Mouse (Mus musculus): Measurements from ENCODE around the gene Mylk. TPM values are rescaled to one million over a fixed set of nuclear protein-coding genes. Genes with fewer than 3 reads are reported as not detected.

Gene Mylk
- polyA plus RNA-seq, 1 experiment = not detected

DNA sequence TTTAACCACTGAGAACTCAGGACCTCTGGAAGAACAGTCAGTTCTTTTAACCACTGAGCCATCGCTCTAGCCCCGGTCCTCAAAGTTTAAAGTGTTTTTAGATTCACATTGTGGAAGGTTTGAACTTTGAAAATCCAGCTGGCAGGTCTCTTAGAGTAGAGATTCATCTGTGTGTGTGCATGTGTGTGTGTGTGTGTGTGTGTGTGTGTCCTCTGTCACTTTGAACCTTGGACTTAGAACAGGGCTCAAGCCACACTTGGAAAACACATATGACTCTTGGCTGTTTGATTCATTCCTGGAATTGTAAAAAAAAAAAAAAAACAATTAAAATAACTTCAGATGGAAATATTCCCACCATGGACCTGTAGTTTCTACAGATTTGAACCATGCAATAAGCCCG lies 149.0 kb downstream of the Mylk start:
- no peaks in the 10 kb centered on the region for H3K4me1 ChIP-seq (ENCODE audit: control insufficient read depth)
- no peaks in the 10 kb centered on the region for H3K27me3 ChIP-seq (ENCODE audit: control insufficient read depth)
- no peaks in the 10 kb centered on the region for H3K9me3 ChIP-seq (ENCODE audit: control insufficient read depth, low read length)
- TF ChIP-seq TAL1 (IDR thresholded peaks at IDR 0.05; ENCODE audit: low read length) = no peak
- no peak for TF ChIP-seq GATA1 (IDR thresholded peaks at IDR 0.05; ENCODE audit: low read length)
- no peaks in the 10 kb centered on the region for H3K36me3 ChIP-seq (ENCODE audit: control insufficient read depth)
- H3K4me3 ChIP-seq (replicated peaks) = no peak overlapping the region

DNA sequence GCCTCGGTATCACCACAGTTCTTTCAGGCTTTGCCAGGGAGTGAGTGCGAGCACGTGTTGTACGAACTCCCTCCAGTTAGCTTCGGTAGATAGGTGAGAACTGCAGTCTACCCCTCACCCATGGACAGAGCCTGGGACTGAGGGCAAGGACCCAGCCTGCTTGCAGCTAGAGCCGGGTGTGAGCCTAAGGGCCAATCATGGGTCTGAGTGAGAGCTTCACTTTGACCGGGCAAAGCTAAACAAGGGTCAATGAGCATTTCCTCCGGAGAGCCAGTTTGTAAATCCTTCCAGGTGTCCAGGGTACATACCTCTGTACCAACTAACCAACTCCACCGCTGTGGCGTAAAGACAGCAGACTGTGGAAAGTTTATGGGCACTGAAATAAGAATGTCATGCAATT lies 150.9 kb downstream of the Mylk start:
- H3K9me3 ChIP-seq (ENCODE audit: control insufficient read depth, low read length) = no peaks in the 10 kb centered on the region
- TF ChIP-seq TAL1 (IDR thresholded peaks at IDR 0.05; ENCODE audit: low read length) (no peak), GATA1 (IDR thresholded peaks at IDR 0.05; ENCODE audit: low read length) (no peak)
- H3K27me3 ChIP-seq (ENCODE audit: control insufficient read depth) = no peaks in the 10 kb centered on the region
- H3K36me3 ChIP-seq (ENCODE audit: control insufficient read depth) = no peaks in the 10 kb centered on the region
- no peak overlapping the region for H3K4me3 ChIP-seq (replicated peaks)
- no peaks in the 10 kb centered on the region for H3K4me1 ChIP-seq (ENCODE audit: control insufficient read depth)

DNA sequence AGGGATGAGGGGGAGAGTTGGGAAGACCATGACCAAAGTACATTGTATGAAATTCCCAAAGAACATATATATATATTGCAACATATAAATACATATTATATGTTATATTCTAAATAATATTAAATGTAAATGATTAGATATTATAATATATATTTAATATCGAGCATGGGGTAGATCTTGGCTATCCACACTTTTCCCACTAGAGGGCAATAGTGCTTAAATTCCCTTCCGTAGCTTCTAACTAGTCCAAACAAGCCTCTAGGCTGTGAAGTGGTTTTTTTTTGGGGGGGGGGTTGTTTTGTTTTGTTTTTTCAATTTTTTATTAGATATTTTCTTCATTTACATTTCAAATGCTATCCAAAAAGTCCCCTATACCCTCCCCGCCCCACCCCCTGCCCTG lies 152.0 kb downstream of the Mylk start:
- Histone ChIP-seq H3K9me3 (ENCODE audit: control insufficient read depth, low read length) (no peaks in the 10 kb centered on the region), H3K4me3 (replicated peaks) (no peak overlapping the region), H3K4me1 (ENCODE audit: control insufficient read depth) (no peaks in the 10 kb centered on the region), H3K27me3 (ENCODE audit: control insufficient read depth) (no peaks in the 10 kb centered on the region), H3K36me3 (ENCODE audit: control insufficient read depth) (no peaks in the 10 kb centered on the region)
- TF ChIP-seq TAL1 (IDR thresholded peaks at IDR 0.05; ENCODE audit: low read length) (no peak), GATA1 (IDR thresholded peaks at IDR 0.05; ENCODE audit: low read length) (no peak)

DNA sequence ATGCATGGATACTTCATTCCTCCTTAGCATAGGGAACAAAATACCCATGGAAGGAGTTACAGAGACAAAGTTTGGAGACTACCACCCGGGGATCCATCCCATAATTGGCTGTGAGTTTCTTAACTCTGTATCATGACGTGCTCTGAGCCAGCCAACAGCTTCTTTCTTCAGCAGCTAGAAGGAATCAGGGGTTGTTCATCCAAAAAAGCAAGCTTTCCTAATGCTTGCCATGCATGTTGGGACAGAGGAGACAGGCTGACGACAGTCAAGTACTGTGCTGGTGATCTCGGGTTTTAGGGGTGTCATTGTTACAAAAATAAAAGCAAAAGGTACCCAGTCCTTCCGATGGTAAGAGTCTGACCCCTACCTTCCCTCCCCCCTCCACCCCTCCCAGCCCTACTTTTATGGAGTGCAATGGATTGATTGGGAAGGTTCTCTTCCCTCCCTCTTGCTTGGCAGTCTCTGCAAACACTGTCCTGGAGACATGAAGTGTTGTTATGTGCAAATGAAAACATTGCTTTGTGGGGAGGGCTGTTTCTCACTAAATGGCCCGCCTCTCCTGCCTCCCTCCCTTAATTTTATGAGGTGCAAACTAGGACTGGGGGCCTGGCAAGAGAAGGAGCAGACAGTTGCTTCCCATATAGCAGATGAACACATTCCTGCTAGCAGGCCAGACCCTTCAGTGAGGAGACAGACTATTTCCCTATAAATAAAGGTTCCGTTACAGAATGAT lies 153.2 kb downstream of the Mylk start:
- no peaks in the 10 kb centered on the region for H3K9me3 ChIP-seq (ENCODE audit: control insufficient read depth, low read length)
- TF ChIP-seq TAL1 (IDR thresholded peaks at IDR 0.05; ENCODE audit: low read length) (no peak), GATA1 (IDR thresholded peaks at IDR 0.05; ENCODE audit: low read length) (no peak)
- no peaks in the 10 kb centered on the region for H3K36me3 ChIP-seq (ENCODE audit: control insufficient read depth)
- H3K4me3 ChIP-seq (replicated peaks) = no peak overlapping the region
- no peaks in the 10 kb centered on the region for H3K27me3 ChIP-seq (ENCODE audit: control insufficient read depth)
- no peaks in the 10 kb centered on the region for H3K4me1 ChIP-seq (ENCODE audit: control insufficient read depth)

DNA sequence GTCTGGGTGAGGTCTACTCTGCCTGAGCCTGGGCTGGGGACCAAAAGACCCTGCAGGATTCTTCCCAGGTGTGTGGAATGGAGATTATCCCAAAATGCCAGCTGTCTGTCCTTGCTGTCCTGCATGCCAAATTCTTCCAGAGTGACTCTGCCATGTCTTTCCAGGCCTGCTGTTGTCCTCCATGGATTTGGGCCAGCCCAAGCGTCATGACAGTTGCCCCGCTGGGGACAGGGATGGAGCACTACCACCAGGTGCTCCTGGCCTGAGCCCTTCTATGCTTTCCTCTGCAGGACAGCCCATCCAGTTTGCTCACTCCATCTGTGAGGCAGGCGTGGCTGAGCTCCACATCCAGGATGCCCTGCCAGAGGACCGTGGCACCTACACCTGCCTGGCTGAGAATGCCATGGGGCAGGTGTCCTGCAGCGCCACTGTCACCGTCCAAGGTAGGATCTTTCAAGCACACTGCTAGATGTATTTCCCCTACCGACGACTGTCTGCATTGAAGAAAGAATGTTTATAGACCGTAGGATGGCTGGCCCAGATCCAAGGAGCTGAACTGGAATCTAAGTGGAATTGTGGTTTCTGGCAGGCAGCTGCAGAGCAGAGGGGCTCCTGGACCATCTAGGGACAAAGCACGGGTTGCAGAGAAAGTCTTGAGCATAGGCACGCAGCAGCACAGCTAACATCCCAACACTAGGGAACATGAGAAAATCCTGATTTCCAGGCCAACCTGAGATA lies 154.2 kb downstream of the Mylk start:
- no peaks in the 10 kb centered on the region for H3K27me3 ChIP-seq (ENCODE audit: control insufficient read depth)
- TF ChIP-seq GATA1 (IDR thresholded peaks at IDR 0.05; ENCODE audit: low read length) (no peak), TAL1 (IDR thresholded peaks at IDR 0.05; ENCODE audit: low read length) (no peak)
- no peaks in the 10 kb centered on the region for H3K36me3 ChIP-seq (ENCODE audit: control insufficient read depth)
- no peak overlapping the region for H3K4me3 ChIP-seq (replicated peaks)
- no peaks in the 10 kb centered on the region for H3K4me1 ChIP-seq (ENCODE audit: control insufficient read depth)
- no peaks in the 10 kb centered on the region for H3K9me3 ChIP-seq (ENCODE audit: control insufficient read depth, low read length)

DNA sequence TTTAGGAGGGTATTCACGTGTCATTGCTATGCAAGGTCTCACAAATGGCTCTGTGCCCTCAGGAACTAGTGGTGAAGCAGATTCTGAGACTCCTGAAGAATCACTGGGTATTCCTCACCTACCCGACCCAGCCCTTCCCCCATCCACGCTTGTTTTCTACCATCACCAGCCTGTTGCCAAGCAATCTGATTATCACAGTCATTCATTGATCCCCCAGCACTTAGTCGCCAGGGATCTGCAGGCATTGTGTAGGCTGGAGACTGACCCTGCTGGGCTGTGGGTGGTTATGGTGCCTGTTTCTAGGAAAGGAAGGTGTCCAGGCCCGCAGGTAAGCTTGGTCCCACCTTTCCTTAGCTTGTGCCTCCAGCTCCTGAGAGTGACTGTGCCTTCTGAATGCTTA lies 155.0 kb downstream of the Mylk start:
- Histone ChIP-seq H3K9me3 (ENCODE audit: control insufficient read depth, low read length) (no peaks in the 10 kb centered on the region), H3K27me3 (ENCODE audit: control insufficient read depth) (no peaks in the 10 kb centered on the region), H3K4me1 (ENCODE audit: control insufficient read depth) (no peaks in the 10 kb centered on the region), H3K36me3 (ENCODE audit: control insufficient read depth) (no peaks in the 10 kb centered on the region), H3K4me3 (replicated peaks) (no peak overlapping the region)
- no peak for TF ChIP-seq TAL1 (IDR thresholded peaks at IDR 0.05; ENCODE audit: low read length)
- no peak for TF ChIP-seq GATA1 (IDR thresholded peaks at IDR 0.05; ENCODE audit: low read length)

DNA sequence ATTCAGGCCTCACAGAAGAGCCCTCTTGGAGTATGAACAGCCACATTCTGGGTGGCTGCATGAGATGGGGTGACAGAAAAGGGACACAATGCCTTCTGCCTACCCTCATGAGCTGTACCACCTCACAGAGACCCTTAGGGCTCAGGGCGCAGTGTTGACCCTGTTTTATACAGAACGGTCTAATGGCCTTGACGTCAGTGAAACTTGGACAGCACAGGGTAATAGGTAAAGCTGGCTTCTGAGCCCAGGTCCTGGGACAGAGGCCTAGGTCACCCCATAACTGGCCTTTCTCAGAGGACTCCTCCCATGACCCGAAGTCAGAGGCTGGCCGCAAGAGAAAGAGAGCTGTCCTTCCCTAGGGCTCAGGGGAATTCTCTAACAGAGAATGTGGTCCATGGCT lies 155.5 kb downstream of the Mylk start:
- no peaks in the 10 kb centered on the region for H3K4me1 ChIP-seq (ENCODE audit: control insufficient read depth)
- H3K9me3 ChIP-seq (ENCODE audit: control insufficient read depth, low read length) = no peaks in the 10 kb centered on the region
- no peak overlapping the region for H3K4me3 ChIP-seq (replicated peaks)
- H3K36me3 ChIP-seq (ENCODE audit: control insufficient read depth) = no peaks in the 10 kb centered on the region
- no peaks in the 10 kb centered on the region for H3K27me3 ChIP-seq (ENCODE audit: control insufficient read depth)
- no peak for TF ChIP-seq TAL1 (IDR thresholded peaks at IDR 0.05; ENCODE audit: low read length)
- no peak for TF ChIP-seq GATA1 (IDR thresholded peaks at IDR 0.05; ENCODE audit: low read length)

DNA sequence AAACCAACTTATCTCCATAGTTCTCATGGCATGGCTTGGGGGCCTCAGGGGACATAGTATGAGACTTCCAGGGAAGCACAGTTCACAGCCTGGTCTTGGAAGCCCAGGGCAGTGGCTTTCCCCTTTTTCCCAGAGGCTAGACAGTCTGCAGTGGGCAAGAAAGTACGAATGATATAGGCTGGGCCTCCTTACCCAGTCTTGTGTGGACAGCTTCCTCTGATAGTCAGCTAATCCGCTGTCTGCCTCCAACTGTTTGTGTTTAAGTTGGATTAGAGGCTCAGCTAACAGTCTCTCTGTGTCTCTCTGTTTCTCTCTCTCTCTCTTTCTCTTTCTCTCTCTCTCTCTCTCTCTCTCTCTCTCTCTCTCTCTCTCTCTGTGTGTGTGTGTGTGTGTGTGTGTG lies 156.0 kb downstream of the Mylk start:
- no peaks in the 10 kb centered on the region for H3K4me1 ChIP-seq (ENCODE audit: control insufficient read depth)
- no peak overlapping the region for H3K4me3 ChIP-seq (replicated peaks)
- H3K9me3 ChIP-seq (ENCODE audit: control insufficient read depth, low read length) = no peaks in the 10 kb centered on the region
- no peaks in the 10 kb centered on the region for H3K36me3 ChIP-seq (ENCODE audit: control insufficient read depth)
- no peaks in the 10 kb centered on the region for H3K27me3 ChIP-seq (ENCODE audit: control insufficient read depth)
- TF ChIP-seq GATA1 (IDR thresholded peaks at IDR 0.05; ENCODE audit: low read length) (no peak), TAL1 (IDR thresholded peaks at IDR 0.05; ENCODE audit: low read length) (no peak)

DNA sequence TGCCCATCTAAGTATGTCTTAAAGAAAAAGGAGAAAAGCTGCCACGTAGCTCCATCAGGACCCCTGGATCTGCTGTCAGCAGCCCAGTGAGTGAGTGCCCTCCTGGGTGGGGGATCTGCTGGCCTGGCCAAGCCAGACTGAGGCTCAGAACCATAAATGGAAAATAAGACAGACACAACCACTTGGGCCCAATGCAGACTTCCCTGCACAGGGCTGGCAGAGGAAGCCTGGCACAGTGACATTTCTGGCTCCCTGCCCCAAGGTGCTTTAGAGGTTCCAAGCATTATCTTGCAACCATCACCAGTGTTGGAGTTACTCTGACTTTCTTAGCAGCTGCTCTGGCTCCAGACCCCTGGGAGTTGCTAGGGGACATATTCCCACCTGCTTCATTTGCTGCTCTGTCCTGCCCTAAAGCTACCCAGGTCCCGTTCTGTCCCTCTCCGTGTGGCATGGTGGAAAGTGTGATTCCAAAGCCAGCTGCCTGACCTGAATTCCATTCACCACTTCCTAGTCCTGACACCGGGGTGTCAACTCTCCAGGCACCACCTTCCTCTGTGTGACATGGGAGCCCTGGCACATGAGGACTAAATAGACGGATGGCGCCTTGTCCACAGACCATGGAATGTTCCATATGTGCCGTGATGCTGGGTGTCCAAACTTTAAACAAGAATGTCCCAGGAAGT lies 156.7 kb downstream of the Mylk start:
- Histone ChIP-seq H3K4me3 (replicated peaks) (no peak overlapping the region), H3K36me3 (ENCODE audit: control insufficient read depth) (no peaks in the 10 kb centered on the region), H3K4me1 (ENCODE audit: control insufficient read depth) (no peaks in the 10 kb centered on the region), H3K9me3 (ENCODE audit: control insufficient read depth, low read length) (no peaks in the 10 kb centered on the region), H3K27me3 (ENCODE audit: control insufficient read depth) (no peaks in the 10 kb centered on the region)
- no peak for TF ChIP-seq TAL1 (IDR thresholded peaks at IDR 0.05; ENCODE audit: low read length)
- no peak for TF ChIP-seq GATA1 (IDR thresholded peaks at IDR 0.05; ENCODE audit: low read length)

All from erythroblast, embryonic 14.5 days (primary cell).